Mouse (Mus musculus): ENCODE data around the gene Tmem243.

Gene Tmem243

DNA sequence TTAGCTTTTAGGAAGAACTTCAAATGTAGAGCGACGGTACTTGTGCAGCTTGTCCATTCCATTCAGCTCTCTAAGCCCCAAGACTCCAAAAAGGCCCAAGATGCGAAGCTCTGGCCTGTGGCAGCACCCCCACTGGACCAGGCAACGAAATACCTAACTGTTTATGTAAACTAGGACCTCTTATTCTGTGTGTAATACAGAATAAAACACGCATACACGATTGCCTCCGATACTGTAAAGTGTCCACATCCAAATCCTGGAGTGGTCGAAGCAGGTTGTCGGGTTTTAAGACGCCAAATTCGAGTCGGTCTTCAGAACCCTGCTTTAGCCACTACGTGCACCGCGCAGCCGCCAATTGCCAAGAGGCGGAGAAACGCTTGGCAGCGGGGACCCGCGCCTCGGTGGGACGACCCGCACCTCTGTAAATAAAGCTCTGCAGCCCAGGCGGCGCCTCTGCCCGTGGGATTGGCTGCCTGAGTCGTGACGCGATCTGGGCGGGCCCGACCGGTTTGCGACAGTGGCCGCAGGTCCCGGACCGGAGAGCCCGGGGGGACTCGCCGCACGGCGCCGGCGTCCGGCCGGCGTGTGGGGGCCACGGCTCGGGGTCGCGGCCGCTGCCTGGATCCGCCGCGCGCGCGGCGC, at the start of gene Tmem243:
Gene Tmem243 (plus strand): TSS at position 462 of the 642 bp plus-strand sequence.
- DNase-seq (ENCODE audit: low spot score) = peak; percentile 96

DNA sequence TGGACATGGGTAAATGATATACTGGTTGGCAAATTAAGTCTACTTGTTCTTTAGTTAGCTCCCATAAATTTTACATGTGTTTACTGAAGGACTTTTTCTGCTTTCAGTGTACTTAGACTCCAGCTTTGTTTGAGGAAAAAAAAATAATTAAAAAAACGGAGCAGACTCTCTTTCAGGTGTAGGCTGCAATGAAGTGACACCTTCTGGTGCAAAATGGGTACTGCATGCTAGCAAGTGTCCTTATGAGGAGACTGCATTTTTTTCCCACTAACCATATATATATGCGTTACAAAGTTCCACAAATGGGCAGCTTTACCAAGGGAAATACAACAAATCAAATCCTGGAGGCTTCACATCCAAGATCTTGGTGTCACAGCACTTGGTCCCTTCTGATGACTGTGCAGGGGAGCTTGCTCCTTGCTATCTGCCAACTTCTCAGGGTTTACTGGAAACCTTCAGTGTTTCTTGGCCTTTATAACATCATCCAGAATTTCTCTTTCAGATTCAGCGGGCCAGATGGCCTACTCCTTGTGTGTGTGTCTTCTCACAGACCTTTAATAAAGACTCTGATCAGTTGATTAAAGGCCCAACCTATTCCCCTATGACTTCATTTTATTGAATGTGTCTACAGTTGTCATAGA, 44.3 kb upstream of the Tmem243 start:
- DNase-seq (ENCODE audit: low spot score) = peak; percentile 70

DNA sequence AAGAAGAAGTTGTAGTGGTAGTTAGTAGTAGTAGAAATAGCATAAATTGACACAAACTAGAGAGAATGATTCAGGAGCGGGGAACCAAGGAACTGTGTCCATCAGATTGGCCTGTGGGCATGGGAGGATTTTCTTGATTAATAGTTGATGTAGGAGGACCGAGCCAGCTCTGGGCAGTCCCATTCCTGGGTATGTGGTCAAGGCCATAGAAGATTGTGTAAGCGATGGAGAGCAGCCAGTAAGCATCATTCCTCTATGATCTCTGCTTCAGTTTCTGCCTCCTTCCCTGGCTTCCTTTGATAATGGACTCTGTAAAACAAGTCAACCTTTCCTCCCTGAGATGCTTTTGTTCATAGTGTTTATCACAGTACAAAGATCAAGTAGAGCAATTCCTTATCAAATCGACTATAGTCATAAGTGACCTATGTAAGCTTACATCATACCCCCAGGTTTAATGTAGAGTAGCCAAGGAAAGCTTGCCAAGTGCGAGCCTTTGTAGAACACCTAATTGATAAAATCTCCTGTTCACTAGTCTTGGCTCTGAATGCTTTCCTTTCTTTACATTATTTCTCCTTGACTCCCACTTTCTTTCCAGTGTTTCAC, 43.1 kb upstream of the Tmem243 start:
- no peak for DNase-seq (ENCODE audit: low spot score)

DNA sequence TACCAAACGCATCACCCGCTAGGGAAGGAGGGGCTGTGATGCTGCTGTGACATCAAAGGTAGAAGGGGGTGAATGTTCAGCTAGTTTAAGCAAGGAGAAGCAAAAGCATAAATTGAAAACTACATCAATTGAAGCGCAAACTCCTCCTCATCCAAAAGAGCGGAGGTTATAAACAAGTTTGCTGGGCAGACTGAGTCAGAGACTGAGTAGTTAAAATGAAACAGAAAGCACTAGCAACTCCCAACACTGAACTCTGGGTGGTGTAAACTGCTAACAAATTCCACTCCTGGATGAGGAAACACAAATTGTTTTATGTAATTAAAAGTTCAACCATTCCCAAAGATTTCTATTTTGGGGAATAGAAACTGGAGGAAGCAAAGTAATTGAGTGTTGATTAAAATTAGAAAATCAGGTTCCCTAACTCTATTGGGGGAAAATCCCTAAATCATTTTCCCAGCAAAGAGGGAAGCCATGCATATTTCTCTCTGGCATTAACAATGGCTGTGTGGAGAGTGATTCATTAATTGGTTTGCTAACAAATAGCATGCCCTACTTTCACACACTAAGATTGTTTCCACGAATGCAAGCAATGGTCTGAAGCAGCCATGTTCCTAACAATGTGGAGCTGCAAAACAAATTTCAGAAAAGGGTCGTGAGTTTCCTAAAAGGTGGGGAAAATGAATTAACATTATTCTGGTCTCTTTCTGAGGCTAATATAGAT, 41.0 kb upstream of the Tmem243 start:
- DNase-seq (ENCODE audit: low spot score) = no peak

DNA sequence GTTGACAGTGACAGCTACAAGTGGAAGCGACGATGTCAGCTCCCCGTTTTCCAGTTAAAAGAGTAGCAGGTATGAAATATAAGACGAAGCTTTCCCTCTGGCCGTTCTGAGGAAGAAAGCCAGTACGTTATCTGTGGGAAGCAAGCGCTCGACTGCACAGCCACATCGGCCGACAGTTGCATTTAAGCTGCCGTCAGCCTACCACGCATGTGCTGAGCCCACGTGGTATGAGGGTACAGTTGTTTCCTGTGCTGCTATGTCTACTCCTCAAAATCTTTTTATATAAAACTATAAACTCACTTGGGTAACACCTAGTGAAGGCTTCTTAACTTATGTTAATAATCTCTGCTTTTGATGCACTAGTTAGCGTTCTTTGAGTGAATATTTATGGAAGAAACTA, 40.2 kb upstream of the Tmem243 start:
- no peak for DNase-seq (ENCODE audit: low spot score)

DNA sequence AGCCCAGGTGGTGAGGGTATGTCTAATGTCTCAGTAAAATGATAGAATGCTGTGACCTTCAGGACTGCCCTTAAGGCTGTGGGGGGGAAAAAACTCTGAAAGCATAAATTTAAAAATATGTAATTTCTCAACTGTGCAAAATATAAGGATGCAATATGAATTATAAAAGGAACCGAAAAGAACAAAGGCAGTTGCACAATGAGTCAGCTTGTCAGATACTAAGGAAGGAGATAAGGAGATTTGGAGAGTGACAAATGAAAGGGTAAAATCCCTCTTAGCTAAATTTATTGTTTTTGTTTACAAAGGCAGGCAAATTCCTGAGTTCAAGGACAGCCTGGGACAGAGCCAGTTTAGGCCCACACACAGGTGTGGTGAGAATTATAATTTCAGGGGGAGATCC, 36.3 kb upstream of the Tmem243 start:
- DNase-seq (ENCODE audit: low spot score) = no peak

DNA sequence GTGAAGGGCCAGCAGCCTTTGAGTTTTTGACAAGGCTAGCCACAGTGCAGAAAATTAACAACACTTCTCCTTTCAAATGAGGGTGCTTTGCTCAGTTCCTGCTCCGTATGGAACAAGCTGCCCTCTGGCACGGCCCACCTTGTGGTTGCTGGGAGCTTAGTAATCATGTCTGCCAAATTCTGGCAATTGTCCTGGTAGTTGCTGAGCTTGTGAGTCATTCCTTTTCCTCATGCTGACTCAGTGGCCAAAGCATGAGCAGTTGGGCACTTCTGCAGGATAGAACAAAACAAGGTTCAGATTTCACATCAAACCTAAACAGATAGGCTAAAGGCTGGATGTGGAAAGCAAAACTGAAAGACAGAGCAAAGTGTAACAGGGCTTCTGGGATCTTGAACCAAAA, 31.6 kb upstream of the Tmem243 start:
- DNase-seq (ENCODE audit: low spot score) = peak; percentile 67

DNA sequence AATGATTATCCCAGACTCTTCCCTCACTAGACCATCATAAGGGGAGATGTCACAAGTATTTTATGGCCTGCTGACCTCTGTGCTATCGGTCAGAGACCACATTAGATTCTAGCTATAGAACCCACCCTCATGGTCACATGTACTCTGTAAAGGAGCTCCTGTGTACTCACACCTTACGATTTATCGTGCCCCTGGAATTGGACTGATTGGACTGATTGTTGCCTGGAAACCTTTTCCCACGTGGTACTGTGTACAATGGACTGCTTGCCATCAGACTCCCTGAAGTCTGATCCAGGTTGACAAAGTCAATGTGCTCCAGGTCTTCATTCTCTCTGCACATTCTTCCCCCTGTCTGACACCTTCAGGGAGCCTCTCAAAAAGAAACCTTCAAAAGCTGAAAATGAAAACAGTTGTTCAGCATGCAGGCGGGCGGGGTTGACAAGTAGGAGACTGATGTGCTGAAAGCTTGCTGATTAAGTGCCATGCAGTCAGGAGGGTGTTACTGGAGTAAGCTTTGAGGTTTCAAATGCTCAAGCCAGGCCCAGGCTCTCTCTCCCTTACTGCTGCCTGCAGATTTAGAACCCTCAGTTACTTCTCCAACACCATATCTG, 30.8 kb upstream of the Tmem243 start:
- DNase-seq (ENCODE audit: low spot score) = no peak

DNA sequence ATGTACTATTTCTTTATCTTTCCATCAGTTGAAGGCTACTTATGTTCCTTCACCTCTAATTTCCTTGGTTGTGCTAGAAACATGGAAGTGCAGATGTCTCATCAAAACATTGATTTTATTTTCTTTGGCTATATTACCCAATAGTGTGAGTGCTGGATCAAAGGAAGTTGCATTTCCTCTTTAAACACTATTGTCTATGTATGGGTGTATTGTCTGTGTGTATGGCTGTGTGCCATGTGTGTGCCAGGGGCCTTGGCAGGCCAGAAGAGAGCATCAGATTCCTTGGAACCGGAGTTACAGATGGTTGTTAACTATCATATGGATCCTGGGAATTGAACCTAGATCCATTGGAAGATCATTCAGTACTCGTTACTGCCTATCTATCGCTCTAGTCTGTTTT, 29.1 kb upstream of the Tmem243 start:
- no peak for DNase-seq (ENCODE audit: low spot score)

DNA sequence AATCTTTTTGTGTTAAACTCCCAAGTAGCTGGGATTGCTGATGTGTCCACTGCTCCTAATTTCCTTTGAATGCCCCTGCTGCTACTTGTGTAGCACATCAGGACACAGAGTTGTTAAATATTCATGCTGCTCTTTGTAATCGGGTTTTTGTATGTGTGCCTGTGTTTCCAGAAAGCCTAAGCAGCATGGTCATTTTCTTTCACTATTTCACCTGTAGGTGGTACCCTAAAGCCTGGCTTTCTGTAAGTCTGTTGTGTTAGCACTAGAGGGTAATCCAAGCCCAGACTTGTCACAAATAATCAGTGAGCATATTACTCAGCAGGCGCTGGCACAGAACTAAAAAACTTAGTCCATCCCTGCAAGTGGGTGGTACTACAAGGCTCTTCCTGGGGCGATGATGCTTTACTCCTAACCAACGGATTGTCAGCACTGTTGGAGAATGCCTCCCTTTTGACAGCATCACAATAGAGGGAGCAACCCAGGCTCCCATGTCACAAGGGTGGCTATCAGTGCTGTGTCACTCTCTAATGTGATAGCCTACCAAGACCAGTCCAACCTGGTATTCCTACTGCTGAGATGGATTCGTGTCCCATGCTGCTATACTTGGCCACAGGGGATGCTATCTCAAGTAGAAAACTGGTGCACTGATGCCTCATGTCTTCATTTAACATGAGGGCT, 27.2 kb upstream of the Tmem243 start:
- peak; percentile 65 for DNase-seq (ENCODE audit: low spot score)

DNA sequence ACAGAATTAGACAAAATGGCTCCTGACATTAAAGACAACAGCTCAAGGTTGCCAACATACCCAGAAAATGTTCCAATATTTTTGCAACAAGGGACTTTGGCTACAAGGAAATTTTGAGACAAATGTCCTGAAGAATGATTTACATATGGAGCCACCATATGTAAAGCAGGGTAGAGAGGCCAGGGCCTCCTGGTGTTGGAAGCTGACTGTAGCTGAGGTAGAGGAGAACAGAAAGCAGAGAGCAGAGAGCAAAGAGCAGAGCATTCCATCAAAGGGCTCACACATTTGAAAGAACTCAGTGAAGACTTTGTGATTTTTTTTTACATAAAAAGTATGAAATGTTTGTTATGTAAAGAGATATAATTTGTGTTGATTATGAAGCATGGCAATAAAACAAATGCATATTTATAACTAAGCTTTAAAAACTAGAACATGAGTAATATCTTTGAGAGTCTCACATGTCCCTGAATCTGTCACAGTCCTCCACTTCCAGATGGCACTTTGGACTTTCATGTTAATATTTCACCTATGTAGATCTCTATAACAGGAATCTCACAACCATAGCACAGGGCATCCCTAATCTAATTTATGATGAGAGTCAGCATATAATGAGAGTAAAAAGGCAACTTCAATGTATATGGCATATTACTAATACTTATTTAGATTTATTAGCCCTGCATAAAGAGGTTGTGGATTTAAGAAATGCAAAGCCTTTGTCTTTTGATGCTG, 20.5 kb upstream of the Tmem243 start:
- DNase-seq (ENCODE audit: low spot score) = no peak

DNA sequence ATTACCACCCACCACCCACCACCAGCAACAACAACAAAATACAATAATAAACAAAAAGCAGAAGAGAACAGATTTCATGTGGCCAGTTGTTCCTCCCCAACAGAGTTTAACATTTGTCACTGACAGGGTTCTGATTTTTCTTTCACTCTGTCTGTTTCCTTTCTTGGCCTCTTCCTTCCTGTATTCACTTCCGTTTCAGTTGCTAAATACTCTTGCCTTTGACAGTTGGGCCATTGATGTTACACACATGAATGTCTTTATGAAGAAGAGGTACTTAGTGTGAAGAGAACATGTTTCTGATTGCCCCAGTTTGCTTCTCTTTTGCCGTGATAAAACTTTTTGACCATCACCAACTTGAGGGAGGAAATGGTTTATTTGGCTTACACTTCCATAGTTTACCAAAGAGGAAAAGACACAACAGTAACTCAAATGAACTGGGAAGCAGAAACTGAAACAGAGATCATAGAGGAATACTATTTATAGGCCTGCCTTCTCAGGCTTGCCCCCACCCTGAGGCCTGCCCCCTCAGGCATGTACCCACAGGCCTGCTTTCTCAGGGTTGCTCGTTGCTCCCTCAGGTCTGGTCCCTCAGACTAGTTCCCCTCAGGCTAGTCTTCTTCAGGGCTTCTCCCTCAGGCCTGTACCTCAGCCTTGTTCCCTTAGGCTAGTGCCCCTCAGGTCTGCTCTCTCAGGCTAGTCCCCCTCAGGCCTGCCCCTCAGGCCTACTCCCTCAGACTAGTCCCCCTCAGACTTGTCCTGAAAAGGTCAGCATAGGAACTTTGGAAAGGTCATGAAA, 13.3 kb upstream of the Tmem243 start:
- no peak for DNase-seq (ENCODE audit: low spot score)

DNA sequence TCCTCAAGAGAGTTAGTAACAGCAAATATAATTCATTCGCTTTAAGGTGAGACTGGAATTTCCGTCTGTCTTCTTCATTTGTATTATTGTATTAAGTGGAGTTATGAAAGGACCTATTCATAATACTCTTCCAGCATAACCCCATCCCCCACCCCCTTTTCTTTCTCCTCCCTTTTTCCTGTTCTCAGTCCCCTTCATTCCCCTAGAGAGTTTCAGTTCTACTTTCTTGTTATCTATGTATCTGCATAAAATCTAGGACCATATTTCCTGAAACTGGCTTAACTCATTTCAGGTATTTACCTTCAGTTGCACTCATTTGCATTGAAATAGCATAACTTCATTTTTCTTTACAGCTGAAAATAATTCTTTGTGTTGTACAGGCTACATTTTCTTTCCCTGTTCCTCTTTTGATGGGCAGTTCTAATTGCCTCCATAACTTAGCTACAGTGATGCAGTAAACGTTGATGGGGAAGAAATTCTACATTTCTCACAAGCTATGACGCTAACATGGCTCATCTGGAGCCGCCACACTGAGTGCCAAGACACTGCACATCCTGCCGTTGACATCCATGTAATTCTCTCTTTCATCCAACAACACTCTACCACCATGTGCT, 9.9 kb upstream of the Tmem243 start:
- no peak for DNase-seq (ENCODE audit: low spot score)

DNA sequence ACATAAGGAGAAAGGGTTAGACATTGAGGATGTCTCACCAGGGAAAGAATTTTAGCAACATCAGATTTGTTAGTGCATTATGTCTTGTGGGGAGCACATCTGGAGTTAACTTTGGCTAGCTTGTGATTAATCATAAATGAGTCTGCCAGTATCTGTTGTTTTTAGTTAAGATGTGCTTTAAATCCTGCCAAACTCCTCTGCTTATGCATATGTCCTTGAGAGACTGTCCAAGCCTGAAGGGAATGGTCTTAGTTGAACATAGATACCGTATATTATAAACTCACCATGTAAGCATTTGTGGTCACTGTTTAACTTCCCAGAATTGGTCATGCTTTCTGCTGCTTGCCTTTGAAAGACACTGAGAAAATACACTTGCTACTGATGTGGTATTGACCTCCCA, 7.8 kb upstream of the Tmem243 start:
- no peak for DNase-seq (ENCODE audit: low spot score)

DNA sequence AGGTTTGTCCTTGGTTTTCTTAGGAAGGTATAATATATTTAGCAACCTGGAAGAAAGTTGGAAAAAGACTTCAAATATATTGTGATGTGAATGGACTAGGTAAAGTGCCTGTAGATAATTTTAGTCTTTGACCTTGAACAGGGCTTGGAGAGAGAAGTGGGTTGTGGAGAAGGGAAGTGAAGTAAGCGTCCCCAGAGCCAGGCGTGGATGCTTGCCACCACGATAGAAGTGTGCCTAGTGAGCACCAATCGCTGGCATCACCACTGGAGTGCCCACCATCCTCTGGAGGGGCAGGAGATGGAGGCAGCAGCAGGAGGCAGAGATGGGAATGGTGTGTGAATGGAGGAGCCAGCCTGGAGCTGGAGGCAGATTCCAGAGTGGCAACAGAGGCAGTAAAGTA, 7.0 kb upstream of the Tmem243 start:
- no peak for DNase-seq (ENCODE audit: low spot score)

DNA sequence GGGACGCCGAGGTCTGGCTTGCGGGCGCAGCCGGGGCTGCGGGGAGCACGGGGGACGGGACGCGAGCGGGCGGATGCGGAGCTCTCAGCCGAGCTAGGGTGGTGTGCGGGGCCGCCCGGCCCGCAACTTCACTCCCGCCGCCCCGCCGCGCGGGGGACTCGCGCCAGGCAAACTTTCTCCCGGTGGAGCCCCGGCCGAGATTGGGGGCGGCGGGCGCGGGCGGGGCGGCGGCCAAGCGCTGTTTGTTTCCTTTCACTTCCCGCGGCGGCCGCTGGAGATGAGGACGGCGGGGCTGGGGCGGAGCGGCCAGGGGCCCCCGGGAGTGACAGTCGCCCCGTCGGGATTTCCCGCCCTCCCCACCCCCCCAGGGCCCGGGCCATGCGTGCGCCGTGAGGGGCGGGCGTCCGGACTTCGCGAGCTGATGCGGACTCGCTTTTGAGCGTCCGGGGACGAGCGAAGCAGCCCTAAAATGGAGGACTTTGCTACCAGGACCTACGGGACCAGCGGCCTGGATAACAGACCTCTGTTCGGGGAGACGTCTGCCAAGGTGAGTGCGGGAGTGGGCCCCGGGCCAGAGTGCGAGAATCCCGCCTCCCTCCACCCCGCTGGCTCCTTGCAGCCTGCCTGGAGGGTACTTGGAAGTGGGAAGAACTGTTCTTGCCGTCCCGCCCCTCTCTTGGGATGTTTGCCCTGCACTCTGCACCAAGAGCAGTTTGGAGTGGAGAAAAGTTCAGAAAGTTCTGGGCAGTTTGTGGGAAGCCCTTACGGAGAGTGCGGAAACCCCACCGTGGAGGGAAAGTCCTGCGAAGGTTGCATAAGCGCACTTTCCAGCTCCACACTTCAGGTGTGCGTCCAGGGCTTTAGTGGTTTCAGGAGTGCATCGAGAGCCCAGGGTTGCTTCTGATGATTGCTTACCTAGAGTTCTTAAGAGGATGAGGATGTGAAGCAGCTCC, 657 bp downstream of the Tmem243 start:
- DNase-seq (ENCODE audit: low spot score) = peak; percentile 91

DNA sequence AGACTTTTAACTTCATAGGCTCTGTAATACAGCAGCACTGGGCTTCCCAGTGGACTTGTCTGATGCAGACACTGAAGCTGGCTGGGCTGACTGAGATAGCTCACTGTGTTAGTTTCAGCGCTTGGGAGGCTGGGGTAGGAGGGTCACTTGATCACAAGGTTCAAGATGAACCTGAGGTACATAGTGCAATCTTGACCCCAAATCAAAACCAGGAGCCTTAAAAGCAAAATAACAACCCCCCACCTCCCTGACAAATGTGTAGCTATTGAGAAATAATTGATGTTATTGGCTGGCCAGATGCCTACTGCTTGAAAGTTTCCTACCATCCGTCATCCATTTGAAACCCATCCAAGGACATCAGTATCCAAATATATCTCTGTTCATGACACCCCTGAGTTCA, 2.2 kb downstream of the Tmem243 start:
- no peak for DNase-seq (ENCODE audit: low spot score)

DNA sequence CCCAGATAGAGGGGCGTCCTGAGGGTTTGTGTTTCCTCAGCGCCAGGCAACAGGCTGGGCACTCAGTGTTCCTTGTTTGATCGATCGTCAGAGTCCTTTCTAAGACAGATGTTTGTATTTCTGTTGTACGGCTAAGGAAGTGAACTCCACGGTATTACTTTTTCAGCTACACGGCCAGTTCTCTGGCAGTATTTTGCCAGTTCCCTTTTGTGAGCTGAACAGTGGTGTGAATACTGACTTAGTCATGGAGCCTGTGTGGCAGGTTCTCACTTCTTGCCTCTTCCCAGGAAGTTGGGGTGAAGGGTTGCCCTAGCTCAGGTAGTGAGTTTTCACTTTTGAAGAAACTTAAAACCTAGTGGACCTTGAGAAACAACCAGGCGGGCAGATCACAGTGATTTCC, 3.5 kb downstream of the Tmem243 start:
- no peak for DNase-seq (ENCODE audit: low spot score)

DNA sequence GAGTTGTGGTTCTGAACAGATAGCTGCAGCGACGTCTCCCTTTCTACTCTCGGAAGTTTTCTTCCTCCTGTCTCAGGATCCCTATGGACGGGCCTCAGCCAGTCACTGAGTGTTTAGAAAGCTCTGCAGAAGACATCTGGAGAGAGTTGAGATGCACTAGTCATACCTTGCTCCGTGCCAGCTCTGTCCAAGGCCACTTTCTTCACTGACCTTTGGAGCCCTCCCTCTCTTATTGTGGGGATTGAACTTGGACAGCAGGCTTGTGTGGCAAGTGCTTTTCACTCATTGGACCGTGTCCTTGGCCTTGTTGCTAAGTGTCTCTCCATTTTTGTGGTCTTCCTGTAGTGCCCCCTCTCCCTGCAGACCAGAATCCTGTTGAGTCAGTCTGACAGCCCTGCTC, 6.3 kb downstream of the Tmem243 start:
- no peak for DNase-seq (ENCODE audit: low spot score)
